Mouse (Mus musculus) lung, embryonic 16.5 days (tissue): ENCODE results near the gene Cdk5r1. TPM values are rescaled to one million over a fixed set of nuclear protein-coding genes. Genes with fewer than 3 reads are reported as not detected.
"Not testable (repeated sequence)": the region's sequence is repeated elsewhere in the genome, so short reads cannot be mapped to it uniquely, and the experiment has no call there.

ENCODE experiments used
- ATAC-seq: fragments of 200-750 bp; cut with Nextera tagmentation; 2 replicates; pipeline ENCODE4 v1.8.0; 2017; ENCODE audit warnings: low read depth, mild to moderate bottlenecking, moderate library complexity
- H3K27ac ChIP-seq: fragments of 300-500 bp; sonication (generic); 2 replicates; pipeline ENCODE4 v1.5.1; 2014; ENCODE audit warnings: mild to moderate bottlenecking, control low read depth, low read length
- H3K27me3 ChIP-seq: fragments of 300-500 bp; sonication (generic); 2 replicates; pipeline ENCODE4 v1.6.1; 2014; ENCODE audit warnings: low read depth, low read length, mixed read lengths; ENCODE audit not compliant: control insufficient read depth, insufficient read depth
- H3K36me3 ChIP-seq: fragments of 300-500 bp; sonication (generic); 2 replicates; pipeline ENCODE4 v1.6.1; 2014; ENCODE audit warnings: low read length; ENCODE audit not compliant: control insufficient read depth, insufficient read depth
- H3K4me1 ChIP-seq: fragments of 300-500 bp; sonication (generic); replicated peaks from 2 replicates; pipeline ENCODE4 v1.6.1; 2014; ENCODE audit warnings: low read length, mixed read lengths; ENCODE audit not compliant: control insufficient read depth, insufficient read depth
- H3K4me2 ChIP-seq: fragments of 300-500 bp; sonication (generic); 2 replicates; pipeline ENCODE4 v1.6.1; 2014; ENCODE audit warnings: low read depth, low read length, control low read depth
- H3K4me3 ChIP-seq: fragments of 300-500 bp; sonication (generic); 2 replicates; pipeline ENCODE4 v1.5.1; 2014; ENCODE audit warnings: mild to moderate bottlenecking, low read length, control low read depth
- H3K9ac ChIP-seq: fragments of 300-500 bp; sonication (generic); 2 replicates; pipeline ENCODE4 v1.6.1; 2014; ENCODE audit warnings: low read length, control low read depth
- H3K9me3 ChIP-seq: fragments of 300-500 bp; sonication (generic); 2 replicates; pipeline ENCODE4 v1.6.1; 2016; ENCODE audit warnings: low read length; ENCODE audit not compliant: control insufficient read depth
- WGBS: fragments of 180-500 bp; shearing (Covaris S2); extraction: QIAGEN DNeasy Blood & Tissue Kit; methylation state at CpG from one replicate; pipeline ENCODE4 v1.1.7; 2014; 5-methylcytosine and 5-hydroxymethylcytosine counted together
- polyA plus RNA-seq: library from polyadenylated mRNA; unstranded; fragments of >200 nt; fragmentation: Nextera tagmentation; extraction: Ambion mirVana; gene quantifications from 2 replicates; pipeline ENCODE4 v1.2.1, GENCODE M21; 2015

Gene Cdk5r1
- polyA plus RNA-seq, 1 experiment from 2014 or later, result 0.67 TPM

GRCm38 (mm10) chr11:80453198-80453597 lies 23.6 kb upstream of the Cdk5r1 start:
- H3K27ac ChIP-seq, result no peak overlapping the region
- ATAC-seq, result no peak
- H3K9me3 ChIP-seq, result no peaks in the 10 kb centered on the region
- 100% methylated on average over 1 of the region's 1 CpGs for WGBS
- no peaks in the 10 kb centered on the region for H3K27me3 ChIP-seq
- peaks cover 10% of the 10 kb centered on the region; the same call in 1 of the 2 replicates for H3K36me3 ChIP-seq
- no peaks in the 10 kb centered on the region for H3K4me1 ChIP-seq
- H3K9ac ChIP-seq, result no peak overlapping the region
- H3K4me2 ChIP-seq, result no peak overlapping the region
- no peak overlapping the region for H3K4me3 ChIP-seq

- not testable (repeated sequence) for H3K27ac ChIP-seq, H3K4me3 ChIP-seq, H3K9ac ChIP-seq, ATAC-seq, H3K4me1 ChIP-seq, H3K4me2 ChIP-seq, H3K9me3 ChIP-seq, H3K27me3 ChIP-seq
- WGBS, result 79% methylated on average over 4 of the region's 4 CpGs
- H3K36me3 ChIP-seq, result peaks cover 39% of the 10 kb centered on the region
Observed at GRCm38 (mm10) chr11:80463605-80464130, 13.2 kb upstream of the Cdk5r1 start.

GRCm38 (mm10) chr11:80471836-80472605 lies 4.8 kb upstream of the Cdk5r1 start:
- Histone ChIP-seq H3K4me3 (no peak overlapping the region), H3K27ac (no peak overlapping the region), H3K27me3 (no peaks in the 10 kb centered on the region), H3K4me1 (peaks cover 6% of the 10 kb centered on the region; the same call in 1 of the 2 replicates), H3K9ac (no peak overlapping the region), H3K36me3 (peaks cover 36% of the 10 kb centered on the region), H3K4me2 (no peak overlapping the region), H3K9me3 (no peaks in the 10 kb centered on the region)
- no peak for ATAC-seq
- WGBS, result 75% methylated on average over 16 of the region's 16 CpGs

GRCm38 (mm10) chr11:80474175-80474691 lies 2.6 kb upstream of the Cdk5r1 start:
- Histone ChIP-seq H3K4me1 (peaks cover 16% of the 10 kb centered on the region), H3K9ac (no peak overlapping the region), H3K4me3 (no peak overlapping the region), H3K4me2 (no peak overlapping the region), H3K36me3 (peaks cover 27% of the 10 kb centered on the region), H3K9me3 (no peaks in the 10 kb centered on the region), H3K27me3 (peaks cover 4% of the 10 kb centered on the region; the same call in 1 of the 2 replicates), H3K27ac (no peak overlapping the region)
- no peak for ATAC-seq
- 48% methylated on average over 2 of the region's 2 CpGs for WGBS

GRCm38 (mm10) chr11:80474846-80475245 lies 2.0 kb upstream of the Cdk5r1 start:
- Histone ChIP-seq H3K4me1 (peaks cover 22% of the 10 kb centered on the region), H3K9ac (no peak overlapping the region), H3K36me3 (peaks cover 21% of the 10 kb centered on the region), H3K9me3 (no peaks in the 10 kb centered on the region), H3K4me3 (no peak overlapping the region), H3K27ac (no peak overlapping the region), H3K4me2 (no peak overlapping the region), H3K27me3 (peaks cover 4% of the 10 kb centered on the region; the same call in 1 of the 2 replicates)
- 88% methylated on average over 11 of the region's 11 CpGs for WGBS
- ATAC-seq, result no peak

- peaks cover 4% of the 10 kb centered on the region; the same call in 1 of the 2 replicates for H3K27me3 ChIP-seq
- no peak for ATAC-seq
- H3K27ac ChIP-seq, result no peak overlapping the region
- H3K4me3 ChIP-seq, result no peak overlapping the region
- WGBS, result 72% methylated on average over 9 of the region's 9 CpGs
- H3K4me2 ChIP-seq, result no peak overlapping the region
- H3K9me3 ChIP-seq, result no peaks in the 10 kb centered on the region
- peaks cover 14% of the 10 kb centered on the region for H3K36me3 ChIP-seq
- H3K9ac ChIP-seq, result no peak overlapping the region
- H3K4me1 ChIP-seq, result peaks cover 23% of the 10 kb centered on the region
Observed at GRCm38 (mm10) chr11:80475544-80475943, 1.3 kb upstream of the Cdk5r1 start.

- Histone ChIP-seq H3K36me3 (peaks cover 6% of the 10 kb centered on the region; the same call in 1 of the 2 replicates), H3K9me3 (no peaks in the 10 kb centered on the region), H3K27me3 (peaks cover 4% of the 10 kb centered on the region; the same call in 1 of the 2 replicates), H3K4me3 (peak overlapping the region; percentile 79), H3K4me2 (peak overlapping the region; percentile 99), H3K9ac (peak overlapping the region; percentile 77), H3K27ac (peak overlapping the region; percentile 77), H3K4me1 (peaks cover 23% of the 10 kb centered on the region)
- WGBS, result 11% methylated on average over 55 of the region's 55 CpGs
- peak; percentile 16; the same call in 1 of the 2 replicates for ATAC-seq
Observed at GRCm38 (mm10) chr11:80477341-80478199, 747 bp downstream of the Cdk5r1 start.

- Histone ChIP-seq H3K4me3 (no peak overlapping the region), H3K4me1 (peaks cover 23% of the 10 kb centered on the region), H3K27me3 (peaks cover 4% of the 10 kb centered on the region; the same call in 1 of the 2 replicates), H3K27ac (no peak overlapping the region), H3K36me3 (no peaks in the 10 kb centered on the region), H3K9me3 (no peaks in the 10 kb centered on the region), H3K4me2 (peak overlapping the region; percentile 8; the same call in 1 of the 2 replicates), H3K9ac (no peak overlapping the region)
- WGBS, result 80% methylated on average over 14 of the region's 14 CpGs
- ATAC-seq, result no peak
Observed at GRCm38 (mm10) chr11:80478694-80479412, 2.0 kb downstream of the Cdk5r1 start.
